Mouse (Mus musculus) spleen, adult 2 months (tissue): ENCODE measurements at regions not wholly inside any gene's neighbourhood (a gene's known extent, or its start where the extent isn't known, plus 50 kb on each side); places are given as distances from the start of the nearest gene placed in this dataset.

ENCODE experiments used
- DNase-seq, 2 experiments: peaks; one replicate each; pipeline versions ENCODE4 v3.0.0 to v3.0.0-alpha.2; 2012 to 2021; ENCODE audit warnings: low spot score in 2 of 2, low read depth in 1 of 2
- H3K27ac ChIP-seq: fragments of 200-500 bp; 2 replicates; pipeline ENCODE4 v1.5.1; 2012; ENCODE audit warnings: low read length, inconsistent platforms; ENCODE audit not compliant: insufficient read depth
- H3K27me3 ChIP-seq: fragments of 200-500 bp; 2 replicates; pipeline ENCODE4 v1.6.1; 2012; ENCODE audit warnings: mild to moderate bottlenecking, moderate library complexity, low read length, inconsistent platforms; ENCODE audit not compliant: control insufficient read depth, insufficient read depth
- H3K36me3 ChIP-seq: fragments of 200-500 bp; 2 replicates; pipeline ENCODE4 v1.6.1; 2012; ENCODE audit warnings: mild to moderate bottlenecking, low read length, inconsistent platforms; ENCODE audit not compliant: control insufficient read depth, insufficient read depth
- H3K4me1 ChIP-seq: fragments of 200-500 bp; 2 replicates; pipeline ENCODE4 v1.6.1; 2011; ENCODE audit warnings: inconsistent platforms; ENCODE audit not compliant: control insufficient read depth, insufficient read depth, insufficient read length
- H3K4me3 ChIP-seq: fragments of 200-500 bp; 2 replicates; pipeline ENCODE4 v1.5.1; 2011; ENCODE audit warnings: mild to moderate bottlenecking, inconsistent platforms; ENCODE audit not compliant: insufficient read depth, insufficient read length; ENCODE audit errors: extremely low read depth
- CTCF ChIP-seq: fragments of 200-500 bp; IDR thresholded peaks from 2 replicates; pipeline ENCODE4 v1.5.1; 2011; ENCODE audit warnings: mild to moderate bottlenecking, inconsistent platforms; ENCODE audit not compliant: insufficient read depth, insufficient read length, insufficient replicate concordance; ENCODE audit errors: extremely low read depth
- POLR2A ChIP-seq: fragments of 200-500 bp; IDR thresholded peaks from 2 replicates; pipeline ENCODE4 v1.6.1; 2011; ENCODE audit warnings: low read depth, low read length, inconsistent platforms
- WGBS: fragments of 180-500 bp; shearing (Covaris S2); methylation state at CpG from one replicate; pipeline ENCODE4 v1.1.7; 2018; 5-methylcytosine and 5-hydroxymethylcytosine counted together

DNA sequence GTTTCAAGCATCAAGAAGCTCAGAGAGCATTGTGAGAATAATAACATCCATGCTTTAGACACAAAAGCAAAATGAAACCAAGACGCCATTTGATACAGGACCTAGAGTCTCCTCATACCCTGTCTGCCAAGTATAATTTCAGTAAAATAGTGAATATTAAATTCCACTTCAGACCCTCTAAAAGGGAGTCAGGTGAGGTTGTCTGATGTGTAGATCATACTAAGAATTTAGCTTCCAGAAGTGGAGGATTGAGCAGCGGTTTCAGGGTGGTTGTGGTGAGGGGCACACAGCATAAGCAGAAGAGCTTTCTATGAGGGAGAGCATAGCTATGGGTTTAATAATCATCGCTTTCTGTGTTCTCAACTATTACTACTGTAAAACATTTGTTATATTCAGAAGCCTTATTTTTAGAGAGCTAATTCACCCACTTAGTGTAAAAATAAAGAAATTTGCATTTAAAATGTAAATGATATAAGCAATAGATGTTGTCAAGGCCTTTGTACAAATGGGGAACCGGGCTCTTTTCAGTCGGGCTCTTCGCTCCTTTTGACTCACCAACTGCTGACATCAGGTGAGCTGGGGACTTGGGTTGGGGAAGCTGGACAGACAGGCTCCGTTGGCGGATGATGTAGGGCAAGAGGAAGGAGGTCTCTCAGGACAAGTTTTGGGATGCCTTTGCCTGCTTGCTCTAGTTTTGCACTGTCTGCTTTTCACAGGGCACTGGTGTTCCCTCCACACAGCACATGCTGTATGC lies 85.2 kb upstream of the Ankrd1 start:
- Histone ChIP-seq H3K27me3 (no peaks in the 10 kb centered on the region), H3K36me3 (no peaks in the 10 kb centered on the region), H3K27ac (no peak overlapping the region), H3K4me3 (no peak overlapping the region), H3K4me1 (no peaks in the 10 kb centered on the region)
- 83% methylated on average over 8 of the region's 8 CpGs for WGBS
- TF ChIP-seq CTCF (no peak), POLR2A (no peak)
- no peak for DNase-seq

DNA sequence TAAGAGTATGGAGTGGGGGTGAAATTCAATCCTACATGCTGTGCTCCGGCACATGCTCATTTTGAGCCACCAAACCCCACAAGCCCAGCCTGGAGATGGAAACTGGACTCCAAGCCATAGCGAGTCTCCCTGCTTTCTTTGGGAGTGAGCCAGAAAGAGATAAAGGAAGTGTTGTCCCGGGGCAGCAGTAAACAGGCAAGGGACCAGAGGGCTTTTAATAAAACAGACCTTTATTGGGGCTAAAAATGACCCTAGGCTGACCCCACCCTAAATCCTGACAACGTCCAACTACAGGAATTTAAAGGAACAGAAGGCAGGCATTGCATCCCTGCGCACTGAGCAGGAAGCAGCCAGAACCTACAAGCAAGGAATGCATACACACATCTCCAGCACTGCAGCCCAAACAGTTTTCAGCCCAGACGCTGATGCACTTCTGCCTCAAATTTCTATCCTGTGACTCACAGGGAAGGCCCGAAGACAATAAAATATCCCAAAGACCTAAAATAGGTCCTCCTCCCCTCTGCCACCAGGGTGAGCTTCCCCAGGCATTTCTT lies 87.9 kb upstream of the Ankrd1 start:
- Histone ChIP-seq H3K4me3 (no peak overlapping the region), H3K27ac (no peak overlapping the region), H3K4me1 (no peaks in the 10 kb centered on the region), H3K27me3 (no peaks in the 10 kb centered on the region), H3K36me3 (no peaks in the 10 kb centered on the region)
- no peak for DNase-seq
- TF ChIP-seq POLR2A: no peak
- no peak for TF ChIP-seq CTCF
- WGBS: 77% methylated on average over 7 of the region's 7 CpGs

DNA sequence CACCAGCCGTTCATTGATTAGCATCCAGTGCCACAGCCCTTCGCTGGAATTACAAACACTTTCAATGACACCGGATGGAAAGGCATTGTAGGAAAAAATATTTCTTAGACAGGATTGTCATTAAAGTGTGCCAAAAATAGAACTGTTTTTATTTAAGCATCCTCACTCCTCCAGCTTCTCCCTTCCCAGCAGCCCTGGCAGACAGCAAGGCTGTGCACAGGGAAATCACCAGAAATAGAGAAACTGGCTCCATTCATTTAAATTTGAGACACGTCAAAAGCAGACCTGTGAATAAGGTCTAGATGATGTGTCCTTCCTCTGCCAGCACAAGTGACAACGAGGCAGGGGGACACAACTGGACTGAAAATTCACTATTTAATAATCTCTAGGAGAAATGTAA lies 88.5 kb upstream of the Ankrd1 start:
- TF ChIP-seq POLR2A: no peak
- no peak for TF ChIP-seq CTCF
- no peak for DNase-seq
- Histone ChIP-seq H3K4me1 (no peaks in the 10 kb centered on the region), H3K27ac (no peak overlapping the region), H3K27me3 (no peaks in the 10 kb centered on the region), H3K36me3 (no peaks in the 10 kb centered on the region), H3K4me3 (no peak overlapping the region)
- WGBS: 85% methylated on average over 5 of the region's 5 CpGs

DNA sequence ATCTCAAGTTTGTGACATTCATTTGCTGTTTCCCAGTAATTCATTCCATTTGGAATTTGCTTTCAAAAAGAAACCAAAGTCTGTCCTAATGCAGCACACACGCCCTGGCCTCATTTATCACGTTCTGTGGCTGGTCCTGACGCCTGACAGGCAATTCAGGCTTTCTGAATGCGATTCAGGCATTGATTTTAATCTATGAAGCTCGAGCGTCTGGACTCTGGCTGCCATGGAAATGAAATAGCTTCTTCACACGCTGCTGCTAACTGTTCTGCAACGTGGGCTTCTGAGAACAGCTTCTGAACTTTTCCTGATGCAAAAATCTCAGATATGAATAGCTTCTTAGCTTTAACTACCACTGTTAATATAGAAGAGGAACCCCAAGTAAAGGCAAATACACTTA lies 93.6 kb upstream of the Ankrd1 start:
- H3K36me3 ChIP-seq: no peaks in the 10 kb centered on the region
- H3K4me1 ChIP-seq: no peaks in the 10 kb centered on the region
- no peak overlapping the region for H3K27ac ChIP-seq
- no peaks in the 10 kb centered on the region for H3K27me3 ChIP-seq
- TF ChIP-seq POLR2A: no peak
- DNase-seq: no peak
- H3K4me3 ChIP-seq: no peak overlapping the region
- WGBS: 75% methylated on average over 8 of the region's 8 CpGs

DNA sequence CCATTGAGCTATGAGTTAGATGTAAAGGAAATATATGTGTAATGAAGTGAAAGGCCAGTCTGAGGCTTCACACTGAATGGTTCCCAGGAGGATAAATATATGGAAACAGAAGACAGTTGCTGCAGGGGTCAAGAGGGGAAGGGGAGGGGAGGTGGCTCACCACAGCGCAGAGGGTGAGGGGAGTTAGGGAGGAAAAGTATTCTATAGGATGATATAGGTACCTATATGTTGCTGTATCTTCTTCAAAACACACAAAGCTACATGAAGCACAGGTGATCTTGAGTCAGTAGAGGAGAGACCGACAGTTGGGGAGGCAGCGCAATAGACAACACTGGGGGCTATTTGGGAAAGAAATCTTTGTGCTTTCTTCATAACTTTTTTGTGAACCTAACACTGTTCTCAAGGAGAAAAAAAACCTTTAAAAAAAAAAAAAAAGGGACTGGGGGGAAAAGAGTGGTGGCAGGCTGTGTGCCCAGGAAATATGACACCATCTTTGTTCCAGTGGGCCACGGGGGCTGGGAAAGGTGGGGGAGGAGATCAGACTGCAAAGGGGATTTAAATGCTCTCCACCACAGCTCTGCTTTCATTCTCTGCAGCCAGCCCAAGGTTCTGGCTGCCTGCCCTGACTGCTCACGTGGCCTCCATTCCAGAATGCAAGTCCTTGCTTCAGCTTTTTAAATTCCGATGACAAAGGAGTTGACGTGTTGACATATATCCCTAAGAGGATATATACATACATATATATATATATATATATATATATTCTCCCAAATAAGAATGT lies 94.5 kb upstream of the Ankrd1 start:
- H3K27ac ChIP-seq: no peak overlapping the region
- no peak for TF ChIP-seq POLR2A
- no peak for TF ChIP-seq CTCF
- DNase-seq: no peak
- 67% methylated on average over 7 of the region's 7 CpGs for WGBS
- no peaks in the 10 kb centered on the region for H3K27me3 ChIP-seq
- H3K4me3 ChIP-seq: no peak overlapping the region
- H3K4me1 ChIP-seq: no peaks in the 10 kb centered on the region
- no peaks in the 10 kb centered on the region for H3K36me3 ChIP-seq

DNA sequence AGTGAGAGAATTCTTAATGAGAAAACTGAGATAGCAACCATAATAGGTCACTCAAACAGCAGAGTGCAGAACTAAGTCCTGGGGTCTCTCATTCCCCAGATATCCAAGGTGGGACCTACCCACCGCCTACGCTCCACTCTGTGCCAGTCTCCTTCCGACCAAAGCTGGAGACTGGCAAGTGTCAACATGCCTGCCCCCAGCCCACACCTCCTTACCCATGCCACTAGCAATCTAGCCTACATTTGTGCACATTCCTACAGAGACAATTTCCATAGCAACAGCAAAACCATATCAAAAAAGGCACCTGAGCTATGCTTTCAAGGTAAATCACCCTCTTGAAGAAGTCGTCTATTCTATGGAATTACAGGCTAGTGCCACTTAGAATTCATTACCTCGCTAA lies 97.3 kb upstream of the Ankrd1 start:
- 94% methylated on average over 5 of the region's 5 CpGs for WGBS
- Histone ChIP-seq H3K27me3 (no peaks in the 10 kb centered on the region), H3K36me3 (no peaks in the 10 kb centered on the region)

More for the DNA sequence above, 97.3 kb upstream of the Ankrd1 start:
- no peak overlapping the region for H3K27ac ChIP-seq
- no peak for TF ChIP-seq CTCF
- no peak for TF ChIP-seq POLR2A
- H3K4me3 ChIP-seq: no peak overlapping the region
- peaks cover 5% of the 10 kb centered on the region; the same call in 1 of the 2 replicates for H3K4me1 ChIP-seq
- no peak for DNase-seq
